Mouse (Mus musculus) forebrain, embryonic 12.5 days (tissue): ENCODE measurements at regions not wholly inside any gene's neighbourhood (a gene's known extent, or its start where the extent isn't known, plus 50 kb on each side); places are given as distances from the start of the nearest gene placed in this dataset.

Source experiments
- ATAC-seq: fragments of 200-750 bp; cut with Nextera tagmentation; 2 replicates; pipeline ENCODE4 v1.8.0; 2017; ENCODE audit warnings: moderate TSS enrichment; ENCODE audit not compliant: low FRiP score
- H3K27ac ChIP-seq: fragments of 300-500 bp; sonication (generic); 2 replicates; pipeline ENCODE4 v1.5.1; 2016; ENCODE audit warnings: mild to moderate bottlenecking
- H3K27me3 ChIP-seq: fragments of 300-500 bp; sonication (generic); 2 replicates; pipeline ENCODE4 v1.6.1; 2016; ENCODE audit warnings: mild to moderate bottlenecking
- H3K36me3 ChIP-seq: fragments of 300-500 bp; sonication (generic); replicated peaks from 2 replicates; pipeline ENCODE4 v1.6.1; 2016; ENCODE audit warnings: mild to moderate bottlenecking
- H3K4me1 ChIP-seq: fragments of 300-500 bp; sonication (generic); 2 replicates; pipeline ENCODE4 v1.6.1; 2016
- H3K4me2 ChIP-seq: fragments of 300-500 bp; sonication (generic); 2 replicates; pipeline ENCODE4 v1.6.1; 2016; ENCODE audit warnings: mild to moderate bottlenecking, moderate library complexity
- H3K4me3 ChIP-seq: fragments of 300-500 bp; sonication (generic); replicated peaks from 2 replicates; pipeline ENCODE4 v1.5.1; 2016; ENCODE audit warnings: mild to moderate bottlenecking
- H3K9ac ChIP-seq: fragments of 300-500 bp; sonication (generic); 2 replicates; pipeline ENCODE4 v1.6.1; 2016; ENCODE audit warnings: mild to moderate bottlenecking
- H3K9me3 ChIP-seq: fragments of 300-500 bp; sonication (generic); 2 replicates; pipeline ENCODE4 v1.6.1; 2016
- WGBS: fragments of 180-500 bp; shearing (Covaris S2); methylation state at CpG from one replicate; pipeline ENCODE4 v1.1.7; 2016; 5-methylcytosine and 5-hydroxymethylcytosine counted together

DNA sequence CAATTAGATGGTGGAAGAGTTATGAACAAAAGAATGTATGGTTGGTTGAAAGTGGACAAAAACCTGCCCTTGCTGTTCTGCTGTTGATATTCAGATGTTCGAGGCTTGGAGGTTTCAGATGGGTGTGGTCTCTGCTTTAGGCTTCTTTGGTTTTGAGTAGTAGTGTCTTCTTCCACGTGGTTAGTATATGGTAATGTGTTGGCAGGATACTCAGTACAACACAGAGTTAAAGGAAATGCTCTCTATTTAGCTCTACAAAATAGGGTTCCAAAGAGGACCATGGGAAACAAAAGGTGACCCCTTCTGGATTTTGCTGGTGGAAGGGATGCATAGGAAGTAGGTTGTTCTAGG, 333.9 kb upstream of the Tmpo start:
- no peak overlapping the region for H3K27ac ChIP-seq
- H3K4me2 ChIP-seq: no peak overlapping the region
- H3K9me3 ChIP-seq: no peaks in the 10 kb centered on the region
- no peaks in the 10 kb centered on the region for H3K27me3 ChIP-seq
- no peak overlapping the region for H3K4me3 ChIP-seq
- WGBS: 35% methylated on average over 2 of the region's 2 CpGs
- no peaks in the 10 kb centered on the region for H3K36me3 ChIP-seq
- H3K4me1 ChIP-seq: no peaks in the 10 kb centered on the region
- no peak overlapping the region for H3K9ac ChIP-seq
- peak; percentile 55; the same call in 1 of the 2 replicates for ATAC-seq

DNA sequence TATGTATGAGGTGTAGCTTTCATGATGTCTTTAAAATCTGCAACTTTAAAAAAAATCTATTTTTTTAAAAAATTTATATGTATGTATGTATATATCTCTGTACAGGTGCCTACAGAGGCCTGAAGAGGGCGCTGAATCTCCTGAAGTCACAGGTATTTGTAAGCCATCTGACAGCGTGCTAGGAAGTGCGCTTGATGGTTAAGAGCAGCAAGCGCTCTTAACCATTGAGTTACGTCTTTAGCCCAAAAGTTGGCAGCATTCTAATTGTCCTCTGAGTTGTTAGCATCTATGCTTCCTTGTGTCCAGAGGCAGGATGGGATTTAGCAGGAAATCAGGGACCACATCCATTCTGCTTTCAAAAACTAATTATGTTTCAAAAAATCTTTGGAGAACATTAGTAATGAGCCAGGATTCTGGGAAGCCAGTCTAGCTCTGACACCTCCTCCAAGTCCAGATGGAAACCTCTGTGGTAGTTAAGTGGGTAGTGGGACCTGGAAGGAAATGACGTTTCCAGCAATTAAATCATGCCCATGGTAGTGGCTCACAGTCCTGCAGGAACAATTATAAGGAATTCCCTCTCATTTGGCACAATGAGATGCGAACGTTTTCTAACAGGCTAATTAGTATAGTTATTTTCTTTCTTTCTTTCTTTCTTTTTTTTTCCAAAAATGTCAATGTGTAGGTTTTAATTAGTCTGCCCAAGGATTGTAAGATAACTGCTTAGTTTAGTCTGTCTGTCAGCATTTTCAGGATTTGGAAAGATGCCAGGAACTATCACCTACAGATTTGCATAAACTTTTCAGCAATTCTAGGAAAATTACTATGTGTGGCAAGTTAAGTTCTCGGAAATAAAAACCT, 333.3 kb upstream of the Tmpo start:
- 63% methylated on average over 9 of the region's 9 CpGs for WGBS
- H3K4me3 ChIP-seq: no peak overlapping the region
- H3K36me3 ChIP-seq: no peaks in the 10 kb centered on the region
- no peak overlapping the region for H3K4me2 ChIP-seq
- H3K27me3 ChIP-seq: no peaks in the 10 kb centered on the region
- peak; percentile 81; the same call in 1 of the 2 replicates for ATAC-seq
- no peak overlapping the region for H3K9ac ChIP-seq
- peak overlapping the region; percentile 56; the same call in 1 of the 2 replicates for H3K27ac ChIP-seq
- H3K4me1 ChIP-seq: no peaks in the 10 kb centered on the region
- no peaks in the 10 kb centered on the region for H3K9me3 ChIP-seq

DNA sequence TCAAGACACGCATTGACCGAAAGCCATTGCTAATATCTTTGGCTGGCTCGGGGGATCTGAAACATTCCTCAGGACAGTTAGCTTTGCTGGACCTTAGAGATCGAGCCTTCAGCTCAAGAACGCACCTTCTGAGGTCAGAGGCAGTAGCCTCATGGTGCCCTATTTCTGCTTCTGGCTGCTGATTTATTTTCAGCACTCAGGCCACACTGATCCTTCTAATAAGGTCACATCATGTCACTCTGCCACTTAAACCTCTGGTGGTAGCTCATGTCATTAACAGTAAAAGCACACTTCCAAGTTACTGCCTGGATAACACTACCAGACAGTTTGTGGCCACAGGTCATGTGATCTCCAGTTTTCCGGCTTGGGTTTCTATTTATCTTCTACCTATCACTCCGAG, 325.9 kb upstream of the Tmpo start:
- no peak overlapping the region for H3K4me2 ChIP-seq
- no peaks in the 10 kb centered on the region for H3K9me3 ChIP-seq
- no peaks in the 10 kb centered on the region for H3K4me1 ChIP-seq
- no peak for ATAC-seq
- 88% methylated on average over 7 of the region's 7 CpGs for WGBS
- H3K4me3 ChIP-seq: no peak overlapping the region
- no peaks in the 10 kb centered on the region for H3K27me3 ChIP-seq
- no peak overlapping the region for H3K27ac ChIP-seq
- H3K9ac ChIP-seq: no peak overlapping the region
- no peaks in the 10 kb centered on the region for H3K36me3 ChIP-seq

DNA sequence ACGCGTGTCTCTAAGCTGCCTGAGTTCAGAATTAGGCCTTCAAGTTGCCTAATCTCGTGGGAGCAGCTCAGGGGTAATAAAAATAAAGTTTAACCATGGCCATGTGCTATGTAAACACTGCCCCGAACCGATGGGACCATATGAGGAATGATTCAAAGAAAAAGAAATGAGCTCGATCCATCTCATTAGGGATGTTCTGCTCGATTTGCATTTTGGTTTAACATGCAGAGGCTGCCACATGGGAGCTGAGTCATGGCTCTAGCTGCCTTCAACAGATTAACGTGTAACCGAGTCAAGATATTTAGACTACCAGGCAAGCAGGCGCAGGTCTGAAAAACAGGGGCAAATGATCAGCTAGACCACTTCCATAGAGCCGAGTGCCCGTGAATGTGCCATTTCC, 323.8 kb upstream of the Tmpo start:
- Histone ChIP-seq H3K27ac (no peak overlapping the region), H3K9ac (no peak overlapping the region), H3K36me3 (no peaks in the 10 kb centered on the region), H3K4me1 (no peaks in the 10 kb centered on the region), H3K9me3 (no peaks in the 10 kb centered on the region), H3K4me3 (no peak overlapping the region), H3K27me3 (no peaks in the 10 kb centered on the region), H3K4me2 (no peak overlapping the region)
- WGBS: 81% methylated on average over 12 of the region's 12 CpGs
- ATAC-seq: no peak

DNA sequence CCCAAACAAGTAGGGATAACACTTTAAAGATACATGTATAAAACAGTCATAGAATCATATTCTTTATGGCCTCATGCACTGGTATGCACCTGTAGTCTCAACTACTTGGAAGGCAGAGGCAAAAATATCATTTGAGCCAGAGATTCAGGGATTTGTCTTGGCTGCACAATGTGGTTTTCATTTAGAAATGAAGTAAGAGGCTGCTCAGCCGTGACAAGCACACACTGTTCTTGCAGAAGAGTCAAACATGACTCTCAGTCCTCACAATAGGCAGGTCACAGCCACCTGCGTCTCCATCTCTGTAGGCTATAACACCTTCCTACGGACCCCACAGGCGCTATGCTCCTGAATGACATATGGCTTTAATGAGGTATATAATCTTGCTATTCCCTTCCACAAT, 317.4 kb upstream of the Tmpo start:
- Histone ChIP-seq H3K27me3 (no peaks in the 10 kb centered on the region), H3K9ac (no peak overlapping the region), H3K9me3 (no peaks in the 10 kb centered on the region), H3K4me2 (no peak overlapping the region), H3K27ac (no peak overlapping the region), H3K4me1 (no peaks in the 10 kb centered on the region), H3K4me3 (no peak overlapping the region), H3K36me3 (no peaks in the 10 kb centered on the region)
- WGBS: 82% methylated on average over 4 of the region's 4 CpGs
- ATAC-seq: no peak

DNA sequence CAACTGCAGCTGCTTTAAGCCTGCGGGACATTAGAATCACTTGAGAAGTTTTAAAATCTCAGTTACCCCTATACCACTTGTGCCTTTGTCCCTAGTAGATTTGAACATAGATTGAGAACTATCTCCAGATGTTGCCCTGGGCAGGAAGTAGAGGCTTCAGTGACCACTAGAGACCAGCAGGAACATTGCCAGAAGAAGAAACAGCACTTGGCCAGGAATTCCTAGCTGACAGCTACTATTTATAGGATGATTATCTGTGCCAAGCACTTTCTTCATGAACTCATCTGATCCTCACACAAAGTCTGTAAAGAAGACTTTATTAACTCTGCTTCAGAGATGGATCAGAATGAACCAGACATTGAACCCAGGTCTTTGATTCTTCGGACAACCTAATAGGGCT, 283.6 kb upstream of the Tmpo start:
- H3K4me2 ChIP-seq: no peak overlapping the region
- no peaks in the 10 kb centered on the region; the same call in 1 of the 2 replicates for H3K4me1 ChIP-seq
- no peaks in the 10 kb centered on the region for H3K9me3 ChIP-seq
- H3K27me3 ChIP-seq: no peaks in the 10 kb centered on the region
- no peak overlapping the region for H3K9ac ChIP-seq
- WGBS: 90% methylated on average over 2 of the region's 2 CpGs
- H3K27ac ChIP-seq: no peak overlapping the region
- no peak overlapping the region for H3K4me3 ChIP-seq
- no peaks in the 10 kb centered on the region for H3K36me3 ChIP-seq
- no peak for ATAC-seq

DNA sequence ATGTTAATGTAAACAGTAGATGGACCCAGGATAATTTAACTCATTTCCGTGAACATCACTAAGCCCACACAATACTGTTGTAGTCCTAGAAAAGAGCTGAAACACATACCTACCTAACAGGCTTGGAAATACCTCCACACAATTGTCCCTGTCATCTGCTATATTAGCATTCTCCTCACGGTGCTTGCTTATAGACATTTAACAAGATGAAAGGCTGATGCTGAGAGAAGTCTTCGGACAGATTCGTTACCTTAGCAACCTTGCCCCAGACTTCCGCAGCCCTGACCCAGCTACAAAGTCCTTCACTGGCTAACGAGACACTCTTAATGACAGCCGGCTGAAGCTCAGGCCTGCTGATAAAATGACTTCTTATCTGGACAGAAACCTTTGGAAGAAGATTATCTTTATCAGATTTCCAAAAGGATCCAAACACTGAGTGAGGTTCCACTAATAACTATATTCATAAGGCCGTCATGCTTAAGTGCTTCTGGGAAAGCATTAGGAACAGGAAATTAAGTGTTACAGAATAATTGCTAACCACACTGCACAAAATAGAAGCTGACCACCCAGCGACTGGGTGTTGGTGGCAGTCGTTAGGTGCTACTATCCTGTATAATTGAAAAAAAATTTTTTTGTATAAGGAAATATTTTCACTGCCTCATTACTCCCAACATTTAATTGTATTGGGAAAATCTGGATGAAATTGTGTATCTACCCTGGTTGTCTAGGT, 267.0 kb upstream of the Tmpo start:
- WGBS: 13% methylated on average over 10 of the region's 10 CpGs
- Histone ChIP-seq H3K4me2 (no peak overlapping the region), H3K27ac (peak overlapping the region; percentile 46; the same call in 1 of the 2 replicates), H3K9me3 (no peaks in the 10 kb centered on the region), H3K36me3 (no peaks in the 10 kb centered on the region), H3K27me3 (no peaks in the 10 kb centered on the region), H3K9ac (no peak overlapping the region), H3K4me1 (peaks cover 9% of the 10 kb centered on the region), H3K4me3 (no peak overlapping the region)
- peak; percentile 75 for ATAC-seq

DNA sequence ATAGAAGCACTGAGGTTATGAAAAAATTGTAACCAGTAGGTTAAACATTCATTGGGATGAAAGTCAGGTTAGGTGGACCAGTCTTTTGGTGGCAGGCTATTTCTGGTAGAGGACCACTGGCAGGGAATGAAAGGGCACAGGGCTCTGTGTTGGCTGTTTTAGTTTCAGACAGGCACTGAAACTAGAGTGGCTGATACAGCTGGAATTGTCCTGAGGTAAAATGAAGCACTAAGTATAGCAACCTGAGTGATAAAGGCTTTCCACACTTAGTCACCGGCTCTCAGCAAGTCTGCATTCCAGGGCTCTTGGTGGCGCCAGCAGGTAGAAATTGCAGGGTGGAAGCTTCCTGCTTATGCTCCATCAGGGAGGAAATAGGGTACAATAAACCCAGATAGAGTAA, 262.2 kb upstream of the Tmpo start:
- no peaks in the 10 kb centered on the region for H3K27me3 ChIP-seq

DNA sequence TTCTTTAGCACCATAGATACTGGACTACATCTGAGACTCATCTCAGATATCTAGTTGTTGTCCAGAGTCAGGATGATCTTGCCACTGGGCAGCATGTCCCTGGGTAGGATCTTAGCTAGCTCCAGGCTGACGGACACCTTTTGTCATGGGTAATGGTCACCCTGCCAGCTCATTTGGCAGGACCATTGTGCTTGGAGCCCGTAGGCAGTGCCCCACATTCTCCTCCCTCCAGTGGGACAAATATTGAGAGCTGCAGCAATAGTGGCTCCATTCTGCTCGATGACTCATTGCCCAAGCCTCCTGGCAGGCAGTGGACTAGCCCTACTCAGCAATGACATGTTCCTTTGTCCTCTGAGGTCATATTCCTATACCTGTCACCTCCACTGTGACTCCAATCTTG, 258.9 kb upstream of the Tmpo start:
- Histone ChIP-seq H3K9ac (no peak overlapping the region), H3K4me1 (peaks cover 4% of the 10 kb centered on the region; the same call in 1 of the 2 replicates), H3K27me3 (no peaks in the 10 kb centered on the region), H3K36me3 (no peaks in the 10 kb centered on the region), H3K9me3 (no peaks in the 10 kb centered on the region), H3K4me3 (no peak overlapping the region), H3K4me2 (no peak overlapping the region), H3K27ac (no peak overlapping the region)
- 87% methylated on average over 3 of the region's 3 CpGs for WGBS
- ATAC-seq: no peak

More for the DNA sequence above, 262.2 kb upstream of the Tmpo start:
- peaks cover 9% of the 10 kb centered on the region for H3K4me1 ChIP-seq
- 79% methylated on average over 2 of the region's 2 CpGs for WGBS
- H3K9ac ChIP-seq: no peak overlapping the region
- H3K36me3 ChIP-seq: no peaks in the 10 kb centered on the region
- no peaks in the 10 kb centered on the region for H3K9me3 ChIP-seq
- H3K27ac ChIP-seq: no peak overlapping the region
- no peak for ATAC-seq
- no peak overlapping the region for H3K4me3 ChIP-seq
- no peak overlapping the region for H3K4me2 ChIP-seq

DNA sequence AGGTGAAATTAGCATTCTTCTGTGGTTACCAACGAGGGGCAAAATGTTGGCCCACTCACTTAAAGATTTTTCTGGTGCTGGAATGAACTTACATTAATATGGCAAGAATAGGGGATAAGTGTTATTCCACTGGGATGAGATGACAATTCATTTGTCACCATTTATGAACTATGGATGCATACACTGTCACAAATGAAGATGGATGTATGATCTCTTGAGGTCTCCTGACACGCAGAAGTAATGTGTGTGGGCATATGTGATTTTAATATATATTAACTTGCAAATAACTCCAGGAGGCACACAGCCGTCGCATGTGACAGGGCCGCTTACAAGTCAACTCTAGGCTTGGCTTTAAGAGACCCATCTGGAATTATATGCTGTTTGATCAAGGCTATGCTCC, 256.8 kb upstream of the Tmpo start:
- Histone ChIP-seq H3K27me3 (no peaks in the 10 kb centered on the region), H3K4me1 (peaks cover 4% of the 10 kb centered on the region; the same call in 1 of the 2 replicates), H3K27ac (no peak overlapping the region), H3K9me3 (no peaks in the 10 kb centered on the region), H3K9ac (no peak overlapping the region), H3K36me3 (no peaks in the 10 kb centered on the region), H3K4me2 (no peak overlapping the region), H3K4me3 (no peak overlapping the region)
- 80% methylated on average over 5 of the region's 5 CpGs for WGBS
- ATAC-seq: no peak

DNA sequence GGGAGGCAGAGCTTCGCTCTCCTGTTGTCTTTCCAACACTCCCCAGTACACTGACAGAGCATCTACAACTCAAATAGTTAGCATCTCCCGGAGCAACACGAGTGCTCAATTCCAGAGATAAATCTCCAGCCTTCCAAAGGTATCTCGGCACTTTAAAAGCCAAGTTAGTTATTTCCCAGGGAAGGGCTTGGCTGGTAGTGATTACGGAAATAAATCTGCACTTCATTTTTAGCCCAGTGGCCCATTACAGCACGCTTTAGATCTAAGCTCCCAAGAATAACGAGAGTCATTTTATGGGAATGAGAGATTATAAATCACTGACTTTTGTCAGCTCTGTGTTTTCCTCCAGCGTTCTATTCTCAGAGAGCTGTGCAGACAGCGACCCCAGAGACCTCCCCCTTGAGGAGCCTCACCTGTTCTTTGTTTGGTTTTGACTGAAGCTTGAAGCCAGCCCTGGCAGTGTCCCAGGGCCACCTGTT, 255.0 kb upstream of the Tmpo start:
- ATAC-seq: no peak
- H3K4me3 ChIP-seq: no peak overlapping the region
- no peaks in the 10 kb centered on the region for H3K9me3 ChIP-seq
- H3K4me2 ChIP-seq: no peak overlapping the region
- peaks cover 4% of the 10 kb centered on the region; the same call in 1 of the 2 replicates for H3K4me1 ChIP-seq
- 63% methylated on average over 9 of the region's 9 CpGs for WGBS
- no peak overlapping the region for H3K27ac ChIP-seq
- H3K27me3 ChIP-seq: no peaks in the 10 kb centered on the region
- no peak overlapping the region for H3K9ac ChIP-seq
- no peaks in the 10 kb centered on the region for H3K36me3 ChIP-seq

DNA sequence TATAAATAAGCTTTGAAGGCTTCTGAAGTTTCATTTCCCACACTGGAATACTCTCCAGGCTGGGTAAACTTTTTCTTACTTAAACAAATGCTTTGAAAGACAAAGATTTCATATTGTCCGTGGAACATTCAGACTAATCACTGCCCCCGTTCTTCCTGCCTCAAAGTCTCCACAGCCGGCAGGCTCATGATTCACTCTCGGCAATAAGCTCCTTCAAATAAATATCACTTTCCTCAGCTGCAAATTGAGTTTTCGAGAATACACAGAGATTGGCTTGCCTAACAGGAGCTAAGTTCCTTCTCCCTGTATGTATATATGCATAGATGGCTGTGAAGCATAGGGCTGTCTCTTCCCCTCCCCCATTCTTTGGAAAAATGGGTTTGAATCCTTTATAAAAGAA, 249.2 kb upstream of the Tmpo start:
- Histone ChIP-seq H3K36me3 (no peaks in the 10 kb centered on the region), H3K4me1 (peaks cover 16% of the 10 kb centered on the region), H3K4me3 (no peak overlapping the region), H3K4me2 (no peak overlapping the region), H3K27ac (no peak overlapping the region), H3K27me3 (peaks cover 4% of the 10 kb centered on the region; the same call in 1 of the 2 replicates), H3K9ac (no peak overlapping the region), H3K9me3 (no peaks in the 10 kb centered on the region)
- no peak for ATAC-seq
- 44% methylated on average over 5 of the region's 5 CpGs for WGBS
